Mouse (Mus musculus) hindbrain, embryonic 13.5 days (tissue): Measurements from ENCODE around the gene Rab19. TPM values are rescaled to one million over a fixed set of nuclear protein-coding genes. Genes with fewer than 3 reads are reported as not detected.

Source experiments
- ATAC-seq: fragments of 200-750 bp; cut with Nextera tagmentation; 2 replicates; pipeline ENCODE4 v1.8.0; 2017; ENCODE audit warnings: moderate TSS enrichment; ENCODE audit not compliant: low FRiP score
- H3K27ac ChIP-seq: fragments of 300-500 bp; sonication (generic); 2 replicates; pipeline ENCODE4 v1.5.1; 2015; ENCODE audit warnings: inconsistent platforms, mild to moderate bottlenecking, moderate library complexity
- H3K27me3 ChIP-seq: fragments of 300-500 bp; sonication (generic); 2 replicates; pipeline ENCODE4 v1.6.1; 2015; ENCODE audit warnings: mild to moderate bottlenecking, inconsistent platforms
- H3K36me3 ChIP-seq: fragments of 300-500 bp; sonication (generic); 2 replicates; pipeline ENCODE4 v1.6.1; 2015; ENCODE audit warnings: mild to moderate bottlenecking, inconsistent platforms
- H3K4me1 ChIP-seq: fragments of 300-500 bp; sonication (generic); replicated peaks from 2 replicates; pipeline ENCODE4 v1.6.1; 2015; ENCODE audit warnings: inconsistent platforms
- H3K4me2 ChIP-seq: fragments of 300-500 bp; sonication (generic); 2 replicates; pipeline ENCODE4 v1.6.1; 2015; ENCODE audit warnings: inconsistent platforms, mild to moderate bottlenecking, moderate library complexity
- H3K4me3 ChIP-seq: fragments of 300-500 bp; sonication (generic); 2 replicates; pipeline ENCODE4 v1.5.1; 2015; ENCODE audit warnings: mild to moderate bottlenecking, inconsistent platforms
- H3K9ac ChIP-seq: fragments of 300-500 bp; sonication (generic); 2 replicates; pipeline ENCODE4 v1.6.1; 2015; ENCODE audit warnings: mild to moderate bottlenecking, inconsistent platforms
- H3K9me3 ChIP-seq: fragments of 300-500 bp; sonication (generic); 2 replicates; pipeline ENCODE4 v1.6.1; 2016; ENCODE audit warnings: inconsistent platforms
- WGBS: fragments of 180-500 bp; shearing (Covaris S2); methylation state at CpG from one replicate; pipeline ENCODE4 v1.1.7; 2015; 5-methylcytosine and 5-hydroxymethylcytosine counted together
- polyA plus RNA-seq: library from polyadenylated mRNA; unstranded; fragments of >200 nt; fragmentation: Nextera tagmentation; extraction: Ambion mirVana; gene quantifications from 2 replicates; pipeline ENCODE4 v1.2.1, GENCODE M21; 2015

The Rab19 gene
- polyA plus RNA-seq, 1 experiment from 2014 or later = 0.34 TPM

- Histone ChIP-seq H3K4me3 (peak overlapping the region; percentile 94; the same call in 1 of the 2 replicates), H3K4me1 (peaks cover 27% of the 10 kb centered on the region), H3K4me2 (no peak overlapping the region), H3K9me3 (no peaks in the 10 kb centered on the region), H3K27ac (peak overlapping the region; percentile 98; the same call in 1 of the 2 replicates), H3K27me3 (peaks cover 11% of the 10 kb centered on the region), H3K9ac (no peak overlapping the region), H3K36me3 (no peaks in the 10 kb centered on the region; the same call in 1 of the 2 replicates)
- WGBS = 37% methylated on average over 4 of the region's 4 CpGs
- ATAC-seq = no peak
Measured at GRCm38 (mm10) chr6:39420867-39421266, 39.9 kb downstream of the Rab19 start.

GRCm38 (mm10) chr6:39423130-39423551 lies 42.2 kb downstream of the Rab19 start:
- Histone ChIP-seq H3K9ac (no peak overlapping the region), H3K4me2 (no peak overlapping the region), H3K27me3 (peaks cover 11% of the 10 kb centered on the region), H3K36me3 (no peaks in the 10 kb centered on the region), H3K4me3 (no peak overlapping the region), H3K9me3 (no peaks in the 10 kb centered on the region), H3K27ac (no peak overlapping the region), H3K4me1 (peaks cover 9% of the 10 kb centered on the region)
- 78% methylated on average over 6 of the region's 6 CpGs for WGBS
- ATAC-seq = no peak

GRCm38 (mm10) chr6:39423686-39424085 lies 42.7 kb downstream of the Rab19 start:
- Histone ChIP-seq H3K4me1 (peaks cover 3% of the 10 kb centered on the region; the same call in 1 of the 2 replicates), H3K27ac (no peak overlapping the region), H3K4me3 (no peak overlapping the region), H3K9ac (no peak overlapping the region), H3K9me3 (no peaks in the 10 kb centered on the region), H3K27me3 (peaks cover 11% of the 10 kb centered on the region), H3K4me2 (no peak overlapping the region), H3K36me3 (no peaks in the 10 kb centered on the region)
- WGBS = 93% methylated on average over 7 of the region's 7 CpGs
- no peak for ATAC-seq

GRCm38 (mm10) chr6:39425181-39425580 lies 44.2 kb downstream of the Rab19 start:
- WGBS = 90% methylated on average over 2 of the region's 2 CpGs

GRCm38 (mm10) chr6:39426725-39427124 lies 45.8 kb downstream of the Rab19 start:
- no peaks in the 10 kb centered on the region for H3K36me3 ChIP-seq
- H3K27me3 ChIP-seq = peaks cover 11% of the 10 kb centered on the region
- no peak overlapping the region for H3K27ac ChIP-seq
- WGBS = 95% methylated on average over 4 of the region's 4 CpGs
- no peak overlapping the region for H3K9ac ChIP-seq
- H3K4me1 ChIP-seq = no peaks in the 10 kb centered on the region
- no peaks in the 10 kb centered on the region for H3K9me3 ChIP-seq
- H3K4me3 ChIP-seq = no peak overlapping the region
- no peak overlapping the region for H3K4me2 ChIP-seq
- ATAC-seq = no peak

More at GRCm38 (mm10) chr6:39425181-39425580, 44.2 kb downstream of the Rab19 start:
- Histone ChIP-seq H3K9me3 (no peaks in the 10 kb centered on the region), H3K4me1 (no peaks in the 10 kb centered on the region), H3K27ac (no peak overlapping the region), H3K36me3 (no peaks in the 10 kb centered on the region), H3K4me2 (no peak overlapping the region), H3K27me3 (peaks cover 11% of the 10 kb centered on the region), H3K4me3 (no peak overlapping the region), H3K9ac (no peak overlapping the region)
- ATAC-seq = no peak

- WGBS = 83% methylated on average over 4 of the region's 4 CpGs
- Histone ChIP-seq H3K4me2 (no peak overlapping the region), H3K9ac (no peak overlapping the region), H3K9me3 (no peaks in the 10 kb centered on the region), H3K4me1 (no peaks in the 10 kb centered on the region), H3K27ac (no peak overlapping the region), H3K4me3 (no peak overlapping the region), H3K27me3 (peaks cover 5% of the 10 kb centered on the region; the same call in 1 of the 2 replicates), H3K36me3 (no peaks in the 10 kb centered on the region)
- no peak for ATAC-seq
Measured at GRCm38 (mm10) chr6:39427276-39428003, 46.5 kb downstream of the Rab19 start.

GRCm38 (mm10) chr6:39429007-39429788 lies 48.2 kb downstream of the Rab19 start:
- H3K9ac ChIP-seq = no peak overlapping the region
- no peak overlapping the region for H3K4me3 ChIP-seq
- H3K9me3 ChIP-seq = no peaks in the 10 kb centered on the region
- H3K4me1 ChIP-seq = no peaks in the 10 kb centered on the region
- WGBS = 88% methylated on average over 6 of the region's 6 CpGs
- ATAC-seq = no peak
- H3K4me2 ChIP-seq = no peak overlapping the region
- no peaks in the 10 kb centered on the region for H3K36me3 ChIP-seq
- no peak overlapping the region for H3K27ac ChIP-seq
- no peaks in the 10 kb centered on the region for H3K27me3 ChIP-seq

- 68% methylated on average over 11 of the region's 11 CpGs for WGBS
- Histone ChIP-seq H3K4me2 (no peak overlapping the region), H3K27me3 (no peaks in the 10 kb centered on the region), H3K9me3 (no peaks in the 10 kb centered on the region), H3K9ac (no peak overlapping the region), H3K36me3 (no peaks in the 10 kb centered on the region), H3K4me1 (no peaks in the 10 kb centered on the region; the same call in 1 of the 2 replicates), H3K27ac (no peak overlapping the region), H3K4me3 (no peak overlapping the region)
- no peak for ATAC-seq
Measured at GRCm38 (mm10) chr6:39430722-39431121, 49.7 kb downstream of the Rab19 start.

- Histone ChIP-seq H3K4me1 (no peaks in the 10 kb centered on the region; the same call in 1 of the 2 replicates), H3K27ac (no peak overlapping the region), H3K36me3 (no peaks in the 10 kb centered on the region), H3K27me3 (no peaks in the 10 kb centered on the region), H3K9ac (no peak overlapping the region), H3K4me3 (no peak overlapping the region), H3K9me3 (no peaks in the 10 kb centered on the region), H3K4me2 (no peak overlapping the region)
- 80% methylated on average over 4 of the region's 4 CpGs for WGBS
- ATAC-seq = no peak
Measured at GRCm38 (mm10) chr6:39433174-39433573, 52.2 kb downstream of the Rab19 start.

GRCm38 (mm10) chr6:39433701-39434100 lies 52.7 kb downstream of the Rab19 start:
- no peak overlapping the region for H3K4me2 ChIP-seq
- no peak overlapping the region for H3K9ac ChIP-seq
- no peak overlapping the region for H3K4me3 ChIP-seq
- no peaks in the 10 kb centered on the region; the same call in 1 of the 2 replicates for H3K4me1 ChIP-seq
- no peaks in the 10 kb centered on the region for H3K9me3 ChIP-seq
- no peaks in the 10 kb centered on the region for H3K36me3 ChIP-seq
- ATAC-seq = no peak
- H3K27ac ChIP-seq = no peak overlapping the region
- no peaks in the 10 kb centered on the region for H3K27me3 ChIP-seq

- H3K27me3 ChIP-seq = no peaks in the 10 kb centered on the region
- 85% methylated on average over 2 of the region's 2 CpGs for WGBS
- no peaks in the 10 kb centered on the region; the same call in 1 of the 2 replicates for H3K4me1 ChIP-seq
- H3K9ac ChIP-seq = no peak overlapping the region
- H3K36me3 ChIP-seq = no peaks in the 10 kb centered on the region
- ATAC-seq = no peak
- no peaks in the 10 kb centered on the region for H3K9me3 ChIP-seq
- H3K27ac ChIP-seq = no peak overlapping the region
- no peak overlapping the region for H3K4me2 ChIP-seq
- H3K4me3 ChIP-seq = no peak overlapping the region
Measured at GRCm38 (mm10) chr6:39434111-39434885, 53.3 kb downstream of the Rab19 start.

GRCm38 (mm10) chr6:39434886-39435492 lies 54.0 kb downstream of the Rab19 start:
- Histone ChIP-seq H3K4me3 (no peak overlapping the region), H3K4me2 (no peak overlapping the region), H3K27me3 (no peaks in the 10 kb centered on the region), H3K9ac (no peak overlapping the region), H3K9me3 (no peaks in the 10 kb centered on the region), H3K4me1 (no peaks in the 10 kb centered on the region; the same call in 1 of the 2 replicates), H3K36me3 (no peaks in the 10 kb centered on the region), H3K27ac (no peak overlapping the region)
- 2% methylated on average over 2 of the region's 2 CpGs for WGBS
- no peak for ATAC-seq
